Mouse (Mus musculus) intestine, postnatal 0 days (tissue): ENCODE measurements around the gene Wscd2. TPM values are rescaled to one million over a fixed set of nuclear protein-coding genes. Genes with fewer than 3 reads are reported as not detected.
"Not testable (repeated sequence)": the region's sequence is repeated elsewhere in the genome, so short reads cannot be mapped to it uniquely, and the experiment has no call there.

ENCODE experiments used
- ATAC-seq: fragments of 200-750 bp; cut with Nextera tagmentation; 2 replicates; pipeline ENCODE4 v1.8.0; 2017; ENCODE audit warnings: mild to moderate bottlenecking, moderate TSS enrichment, moderate library complexity
- H3K27ac ChIP-seq: fragments of 300-500 bp; sonication (generic); 2 replicates; pipeline ENCODE4 v1.5.1; 2014; ENCODE audit warnings: mild to moderate bottlenecking, low read depth, low read length, moderate library complexity
- H3K27me3 ChIP-seq: fragments of 300-500 bp; sonication (generic); replicated peaks from 2 replicates; pipeline ENCODE4 v1.6.1; 2014; ENCODE audit warnings: low read length, mixed read lengths; ENCODE audit not compliant: control insufficient read depth, insufficient read depth
- H3K36me3 ChIP-seq: fragments of 300-500 bp; sonication (generic); 2 replicates; pipeline ENCODE4 v1.6.1; 2014; ENCODE audit warnings: mild to moderate bottlenecking, moderate library complexity; ENCODE audit not compliant: control insufficient read depth, insufficient read depth
- H3K4me1 ChIP-seq: fragments of 300-500 bp; sonication (generic); replicated peaks from 2 replicates; pipeline ENCODE4 v1.6.1; 2014; ENCODE audit warnings: antibody characterized with exemption, low read length, mixed read lengths; ENCODE audit not compliant: control insufficient read depth, insufficient read depth
- H3K4me2 ChIP-seq: fragments of 300-500 bp; sonication (generic); replicated peaks from 2 replicates; pipeline ENCODE4 v1.6.1; 2014; ENCODE audit warnings: low read depth, mild to moderate bottlenecking, moderate library complexity
- H3K4me3 ChIP-seq: fragments of 300-500 bp; sonication (generic); 2 replicates; pipeline ENCODE4 v1.5.1; 2014; ENCODE audit warnings: low read depth, low read length
- H3K9ac ChIP-seq: fragments of 300-500 bp; sonication (generic); 2 replicates; pipeline ENCODE4 v1.6.1; 2014; ENCODE audit warnings: mild to moderate bottlenecking, low read depth, low read length
- H3K9me3 ChIP-seq: fragments of 300-500 bp; sonication (generic); 2 replicates; pipeline ENCODE4 v1.6.1; 2016; ENCODE audit warnings: mixed run types; ENCODE audit not compliant: control insufficient read depth
- CTCF ChIP-seq: sonication (generic); IDR thresholded peaks from 2 replicates; pipeline ENCODE4 v1.5.1; 2016; ENCODE audit warnings: low read depth, mild to moderate bottlenecking, control low read depth, antibody characterized with exemption, moderate library complexity
- WGBS: fragments of 180-500 bp; shearing (Covaris S2); extraction: QIAGEN DNeasy Blood & Tissue Kit; methylation state at CpG from one replicate; pipeline ENCODE4 v1.1.7; 2014; 5-methylcytosine and 5-hydroxymethylcytosine counted together
- polyA plus RNA-seq: library from polyadenylated mRNA; unstranded; fragments of >200 nt; fragmentation: Nextera tagmentation; extraction: Ambion mirVana; gene quantifications from 2 replicates; pipeline ENCODE4 v1.2.1, GENCODE M21; 2015

Wscd2 gene
- polyA plus RNA-seq, 1 experiment from 2014 or later, result 4.2 TPM

DNA sequence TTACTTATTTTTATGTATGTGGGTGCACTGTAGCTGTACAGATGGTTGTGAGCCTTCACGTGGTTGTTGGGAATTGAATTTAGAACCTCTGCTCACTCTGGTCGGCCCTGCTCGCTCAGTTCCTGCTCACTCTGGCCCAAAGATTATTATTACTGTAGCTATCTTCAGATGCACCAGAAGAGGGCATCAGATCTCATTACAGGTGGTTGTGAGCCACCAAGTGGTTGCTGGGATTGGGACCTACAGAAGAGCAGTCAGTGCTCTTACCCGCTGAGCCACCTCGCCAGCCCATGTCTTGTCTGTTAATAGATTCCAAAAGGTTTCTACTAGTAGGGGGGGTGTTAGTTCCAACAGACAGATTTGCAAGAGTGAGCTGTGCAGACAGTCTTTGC is 96.3 kb downstream of the Wscd2 start:
- WGBS, result 66% methylated on average over 5 of the region's 5 CpGs
- not testable (repeated sequence) for ATAC-seq
- peak; percentile 57 for TF ChIP-seq CTCF

DNA sequence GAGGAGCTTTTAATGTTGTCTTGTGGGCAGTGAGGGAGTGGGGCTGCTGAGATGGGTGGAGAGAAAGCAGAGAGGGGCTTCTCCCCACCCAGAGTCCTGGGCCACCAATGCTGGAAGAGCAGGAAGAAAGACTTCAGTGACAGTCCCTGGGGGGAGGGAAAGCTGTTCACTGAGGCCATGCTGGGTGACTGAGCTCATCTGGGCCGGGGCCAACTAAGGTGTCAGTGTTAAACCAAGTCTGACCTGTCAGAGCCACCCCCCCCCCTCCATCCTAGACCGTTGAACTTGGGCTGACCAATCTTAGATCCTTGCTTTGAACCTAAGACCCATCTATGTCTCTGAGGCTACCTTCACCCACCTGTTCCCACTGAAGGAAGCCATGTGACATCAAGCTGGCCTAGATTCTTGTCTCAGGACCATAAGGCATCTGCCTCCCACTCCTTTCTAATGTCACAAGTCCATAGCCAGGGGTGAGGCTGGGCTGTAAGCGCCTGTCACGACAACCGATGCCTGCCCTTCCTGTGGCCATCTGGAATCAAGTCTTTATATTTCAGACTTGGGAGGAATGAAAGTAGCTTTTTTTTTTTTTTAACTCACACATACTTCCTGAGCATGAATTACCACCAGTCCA is 100.0 kb downstream of the Wscd2 start:
- 77% methylated on average over 5 of the region's 5 CpGs for WGBS
- Histone ChIP-seq H3K9ac (no peak overlapping the region), H3K27me3 (no peaks in the 10 kb centered on the region), H3K27ac (no peak overlapping the region), H3K4me3 (no peak overlapping the region), H3K4me1 (no peaks in the 10 kb centered on the region), H3K9me3 (no peaks in the 10 kb centered on the region), H3K36me3 (no peaks in the 10 kb centered on the region), H3K4me2 (no peak overlapping the region)
- TF ChIP-seq CTCF, result no peak
- ATAC-seq, result no peak

More for the DNA sequence above, 96.3 kb downstream of the Wscd2 start:
- not testable (repeated sequence) for H3K36me3 ChIP-seq, H3K4me2 ChIP-seq, H3K4me3 ChIP-seq, H3K27me3 ChIP-seq, H3K9me3 ChIP-seq, H3K4me1 ChIP-seq, H3K27ac ChIP-seq, H3K9ac ChIP-seq

DNA sequence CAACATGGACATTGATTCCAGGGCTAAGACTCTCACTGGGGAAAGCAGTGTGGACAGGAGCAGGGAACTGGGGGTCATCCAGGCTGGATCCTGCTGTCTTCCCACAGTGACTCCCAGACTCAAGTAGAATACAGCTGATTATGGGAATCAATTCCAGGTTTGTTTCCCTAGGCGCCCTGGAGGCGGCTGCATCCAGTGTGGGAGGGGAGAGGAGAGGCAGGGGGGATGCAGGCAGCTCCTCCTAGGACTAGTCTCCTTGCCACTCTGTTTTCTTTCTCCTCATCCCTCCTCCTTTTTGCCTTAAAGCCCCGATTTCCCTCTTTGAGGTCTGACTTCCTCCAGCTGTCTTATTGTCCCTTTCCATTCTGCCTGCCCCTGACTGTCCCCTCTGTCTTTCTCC is 101.0 kb downstream of the Wscd2 start:
- TF ChIP-seq CTCF, result no peak
- H3K27me3 ChIP-seq, result no peaks in the 10 kb centered on the region
- no peaks in the 10 kb centered on the region for H3K36me3 ChIP-seq
- no peak for ATAC-seq
- H3K4me3 ChIP-seq, result no peak overlapping the region
- WGBS, result 38% methylated on average over 3 of the region's 3 CpGs
- H3K4me1 ChIP-seq, result no peaks in the 10 kb centered on the region
- no peak overlapping the region for H3K27ac ChIP-seq
- no peak overlapping the region for H3K9ac ChIP-seq
- H3K9me3 ChIP-seq, result no peaks in the 10 kb centered on the region
- H3K4me2 ChIP-seq, result no peak overlapping the region

DNA sequence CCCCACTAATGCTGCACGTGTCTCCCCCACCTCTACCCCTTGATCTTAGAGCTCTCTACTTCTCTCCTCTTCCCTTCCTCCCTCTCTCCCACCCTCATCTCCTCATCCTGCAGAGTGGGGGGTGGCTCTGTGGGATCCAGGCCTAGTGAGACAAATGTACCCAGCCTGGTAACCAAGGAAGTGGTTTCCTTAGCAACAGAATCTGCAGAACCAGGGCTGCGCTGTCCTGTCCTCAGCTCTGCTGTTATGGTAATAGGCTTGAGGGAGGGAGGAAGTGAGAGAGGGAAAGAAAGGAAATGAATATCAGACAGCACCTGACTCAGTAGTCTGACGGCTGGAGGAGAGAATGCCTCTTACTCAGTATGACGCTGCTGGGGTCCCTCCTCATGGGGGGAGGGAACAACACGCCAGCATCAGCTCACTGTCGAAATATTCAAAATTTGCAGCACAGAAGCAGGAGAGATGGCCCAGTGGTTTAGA is 101.7 kb downstream of the Wscd2 start:
- Histone ChIP-seq H3K27ac (no peak overlapping the region), H3K27me3 (no peaks in the 10 kb centered on the region), H3K4me2 (no peak overlapping the region), H3K4me1 (no peaks in the 10 kb centered on the region), H3K9ac (no peak overlapping the region), H3K36me3 (no peaks in the 10 kb centered on the region), H3K4me3 (no peak overlapping the region), H3K9me3 (no peaks in the 10 kb centered on the region)
- TF ChIP-seq CTCF, result no peak
- ATAC-seq, result no peak
- 25% methylated on average over 6 of the region's 6 CpGs for WGBS

DNA sequence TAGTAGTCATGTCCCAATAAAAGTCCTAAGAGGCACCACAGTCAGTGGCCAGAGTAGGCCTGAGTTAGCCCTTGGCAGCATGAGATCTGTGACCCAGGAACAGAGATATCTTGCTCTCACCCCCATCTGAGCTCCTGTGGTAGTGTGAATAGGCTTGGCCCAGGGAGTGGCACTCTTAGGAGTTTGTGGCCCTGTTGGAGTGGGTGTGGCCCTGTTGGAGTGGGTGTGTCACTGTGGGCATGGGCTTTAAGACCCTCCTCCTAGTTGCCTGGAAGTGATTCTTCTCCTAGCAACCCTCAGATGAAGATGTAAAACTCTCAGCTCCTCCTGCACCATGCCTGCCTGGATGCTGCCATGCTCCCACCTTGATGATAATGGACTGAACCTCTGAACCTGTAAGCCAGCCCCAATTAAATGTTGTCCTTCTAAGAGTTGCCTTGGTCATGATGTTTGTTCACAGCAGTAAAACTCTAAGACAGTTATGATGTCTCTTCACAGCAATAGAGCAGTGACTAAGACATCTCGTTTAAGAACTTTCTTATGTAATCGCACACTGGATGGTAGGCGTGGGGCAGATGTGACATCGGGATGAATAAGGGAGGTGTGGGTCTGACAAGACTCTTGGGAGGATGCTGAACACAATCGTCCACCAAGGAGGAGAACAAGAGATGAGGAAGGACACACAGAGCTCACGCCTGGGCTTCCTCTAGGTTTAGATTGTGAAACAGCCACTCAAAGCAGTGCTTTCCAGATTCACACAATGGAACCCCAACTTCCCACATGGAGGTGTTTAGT is 104.0 kb downstream of the Wscd2 start:
- no peaks in the 10 kb centered on the region for H3K9me3 ChIP-seq
- no peaks in the 10 kb centered on the region for H3K27me3 ChIP-seq
- no peaks in the 10 kb centered on the region for H3K36me3 ChIP-seq
- no peak overlapping the region for H3K4me2 ChIP-seq
- WGBS, result 74% methylated on average over 6 of the region's 6 CpGs
- H3K9ac ChIP-seq, result no peak overlapping the region
- ATAC-seq, result no peak
- no peak overlapping the region for H3K4me3 ChIP-seq
- no peak overlapping the region for H3K27ac ChIP-seq
- H3K4me1 ChIP-seq, result no peaks in the 10 kb centered on the region
- TF ChIP-seq CTCF, result no peak

DNA sequence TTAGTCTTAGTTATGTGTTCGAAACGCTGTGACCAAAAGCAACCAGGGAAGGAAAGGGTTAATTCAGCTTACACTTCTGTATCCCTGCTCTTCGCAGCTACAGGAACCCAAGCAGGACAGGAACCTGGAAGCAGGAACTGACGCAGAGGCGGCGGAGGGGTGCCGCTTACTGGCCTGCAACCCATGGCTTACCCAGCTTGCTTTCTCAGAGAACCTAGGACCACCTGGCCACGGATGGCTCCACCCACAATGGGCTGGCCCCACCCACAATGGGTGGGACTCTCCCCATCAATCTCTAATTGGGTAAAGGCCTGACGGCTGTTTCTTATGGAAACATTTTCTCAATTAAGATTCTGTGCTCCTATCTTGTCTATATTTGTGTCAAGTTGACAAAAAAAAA is 106.1 kb downstream of the Wscd2 start:
- no peak overlapping the region for H3K4me3 ChIP-seq
- H3K4me1 ChIP-seq, result no peaks in the 10 kb centered on the region
- WGBS, result 83% methylated on average over 9 of the region's 9 CpGs
- TF ChIP-seq CTCF, result no peak
- no peaks in the 10 kb centered on the region for H3K36me3 ChIP-seq
- H3K4me2 ChIP-seq, result no peak overlapping the region
- H3K9me3 ChIP-seq, result no peaks in the 10 kb centered on the region
- no peak overlapping the region for H3K9ac ChIP-seq
- no peaks in the 10 kb centered on the region for H3K27me3 ChIP-seq
- ATAC-seq, result no peak
- no peak overlapping the region for H3K27ac ChIP-seq
